Mouse (Mus musculus) embryonic stem cell, embryonic (primary cell): ENCODE results near the gene Eras.
"Not testable (repeated sequence)": the region's sequence is repeated elsewhere in the genome, so short reads cannot be mapped to it uniquely, and the experiment has no call there.

Experiments used
- CTCF ChIA-PET, 4 experiments: fragments of 300-600 bp in 2 of 4; fragments of 350-600 bp in 2 of 4; sonication (Branson Sonifier 250); formaldehyde crosslinking; loops; one replicate each; lab custom pipeline; 2022; ENCODE audit warnings: inconsistent platforms in 2 of 4; lab: Charles Lee
- POLR2A ChIA-PET, 4 experiments: fragments of 300-600 bp in 2 of 4; fragments of 350-600 bp in 2 of 4; sonication (Branson Sonifier 250); formaldehyde crosslinking; loops; one replicate each; lab custom pipeline; 2022; ENCODE audit warnings: antibody characterized with exemption in 4 of 4, inconsistent platforms in 1 of 4; lab: Charles Lee

Gene Eras

DNA sequence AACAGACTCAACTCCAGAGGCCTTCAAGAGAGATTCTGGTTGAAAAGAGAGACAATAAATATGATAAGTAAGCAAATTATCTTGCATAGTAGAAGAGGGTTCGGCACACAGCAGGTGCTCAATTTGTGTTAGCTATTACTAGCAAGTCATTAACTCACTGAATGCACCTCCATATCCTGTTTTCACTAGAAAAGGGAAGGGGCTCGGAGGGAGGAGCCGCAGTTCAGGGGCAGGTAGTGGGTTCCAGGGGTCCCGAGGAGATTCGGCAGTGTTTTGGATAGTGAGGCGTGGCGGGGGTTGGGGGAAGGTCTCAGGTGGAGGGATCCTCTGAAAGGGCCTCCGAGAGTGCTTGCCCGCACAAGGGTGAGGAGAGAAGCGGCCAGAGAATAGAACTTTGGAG, 1.3 kb downstream of the Eras start:
- POLR2A ChIA-PET: interaction anchor here (0.6 to 9.3 kb wide), 29 partner anchors 9 to 234 kb away, joined by 3 to 69 read pairs (median 4); partner anchors contain the start of genes Hdac6 (in 3 of the 4), Otud5 (in 1 of the 4) and Rbm3 (in 1 of the 4)
- CTCF ChIA-PET: interaction anchor here (0.6 to 1.4 kb wide), 6 partner anchors 9 to 95 kb away, joined by 3 to 16 read pairs (median 3); no protein-coding TSS in a partner anchor

DNA sequence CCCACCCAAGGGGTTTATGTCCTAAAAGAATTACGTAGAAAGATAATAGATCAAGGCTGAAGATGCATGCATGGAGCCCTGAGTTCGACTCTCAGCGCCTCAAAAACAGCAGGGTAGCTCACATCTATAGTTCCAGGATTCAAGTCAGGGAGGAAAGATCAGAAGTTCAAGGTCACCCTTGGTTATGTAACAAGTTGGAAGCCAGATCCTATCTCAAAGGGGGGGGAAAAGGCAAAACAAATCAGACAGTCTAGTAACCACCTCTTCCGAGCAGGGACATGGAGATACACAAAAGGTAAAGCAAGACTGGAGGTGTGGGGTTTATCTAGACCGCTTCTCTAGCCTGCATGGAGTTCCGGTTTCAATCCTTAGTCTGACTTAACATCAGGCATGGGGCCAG, 2.1 kb downstream of the Eras start:
- ChIA-PET POLR2A (interaction anchor here in 2 of 4 experiments (0.6 to 9.3 kb wide), 11 partner anchors 11 to 126 kb away, joined by 3 to 69 read pairs (median 6); partner anchors contain the start of genes Hdac6 (in 2 of the 2) and Otud5 (in 1 of the 2)), CTCF (interaction anchor here in 3 of 4 experiments (1.1 to 1.8 kb wide), 3 partner anchors 76 to 93 kb away, joined by 3 to 6 read pairs (median 3); no protein-coding TSS in a partner anchor)

DNA sequence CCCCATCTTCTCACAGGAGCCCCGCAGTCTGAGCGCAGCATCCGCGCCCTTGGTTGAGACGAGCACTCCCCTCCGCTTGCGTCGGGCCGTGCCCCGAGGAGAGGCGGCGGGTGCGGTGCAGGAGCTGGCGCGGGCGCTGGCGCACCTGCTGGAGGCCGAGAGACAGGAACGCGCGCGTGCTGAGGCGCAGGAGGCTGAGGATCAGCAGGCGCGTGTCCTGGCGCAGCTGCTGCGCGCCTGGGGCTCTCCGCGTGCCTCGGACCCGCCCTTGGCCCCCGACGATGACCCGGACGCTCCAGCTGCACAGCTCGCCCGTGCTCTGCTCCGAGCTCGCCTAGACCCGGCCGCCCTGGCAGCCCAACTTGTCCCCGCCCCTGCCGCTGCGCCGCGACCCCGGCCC, 6.4 kb downstream of the Eras start:
- CTCF ChIA-PET: interaction anchor here in 1 of 4 experiments (1.1 kb wide), 1 partner anchor 96 kb away, joined by 4 read pairs; the partner anchor contains the start of gene Glod5
- POLR2A ChIA-PET: interaction anchor here in 3 of 4 experiments (0.7 to 3.6 kb wide), 13 partner anchors 9 to 134 kb away, joined by 3 to 17 read pairs (median 4); partner anchors contain the start of gene Hdac6 (in 3 of the 3)

DNA sequence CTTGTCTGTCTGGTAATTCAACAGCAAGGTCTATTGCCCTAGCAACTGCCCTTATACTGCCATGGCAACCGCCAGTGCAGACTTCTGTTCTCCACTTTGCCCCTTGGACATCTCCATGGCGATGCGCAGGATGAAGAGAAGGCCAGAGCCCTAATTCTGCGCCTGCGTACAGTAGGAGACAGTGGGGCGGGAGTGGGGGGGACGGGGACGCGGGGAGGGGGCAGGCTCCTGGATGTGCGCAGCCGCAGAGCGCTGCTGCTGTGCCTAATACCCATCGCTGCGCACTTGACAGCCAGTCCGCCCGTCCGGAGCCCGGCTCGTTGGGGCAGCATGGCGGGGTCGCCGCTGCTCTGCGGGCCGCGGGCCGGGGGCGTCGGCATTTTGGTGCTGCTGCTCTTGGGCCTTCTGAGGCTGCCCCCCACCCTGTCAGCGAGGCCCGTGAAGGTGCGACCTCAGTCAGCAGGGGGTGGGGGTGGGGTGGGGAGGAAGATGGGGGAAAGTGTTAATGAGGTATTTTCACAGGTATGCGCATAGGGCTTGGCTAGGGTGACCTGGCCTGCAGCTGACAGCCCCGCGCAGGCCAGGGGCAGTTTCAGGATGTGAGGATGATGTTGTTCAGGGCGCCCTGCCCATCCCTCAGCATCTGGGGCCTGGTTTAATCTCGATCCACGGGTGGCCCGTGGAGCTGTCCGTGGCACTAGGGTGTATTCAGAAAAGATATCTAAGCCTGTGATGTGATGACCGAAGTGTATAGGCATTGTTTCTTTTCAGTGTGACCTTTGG, 8.6 kb downstream of the Eras start, which contains the start of gene Pcsk1n:
Gene Pcsk1n, plus strand, starts transcription at position 222 of the 783 bp plus-strand sequence.
- CTCF ChIA-PET: interaction anchor here in 1 of 4 experiments (1.0 kb wide), 1 partner anchor 97 kb away, joined by 3 read pairs; no protein-coding TSS in a partner anchor
- POLR2A ChIA-PET: interaction anchor here in 3 of 4 experiments (0.7 to 3.6 kb wide), 7 partner anchors 59 to 235 kb away, joined by 3 to 17 read pairs (median 3); no protein-coding TSS in a partner anchor

DNA sequence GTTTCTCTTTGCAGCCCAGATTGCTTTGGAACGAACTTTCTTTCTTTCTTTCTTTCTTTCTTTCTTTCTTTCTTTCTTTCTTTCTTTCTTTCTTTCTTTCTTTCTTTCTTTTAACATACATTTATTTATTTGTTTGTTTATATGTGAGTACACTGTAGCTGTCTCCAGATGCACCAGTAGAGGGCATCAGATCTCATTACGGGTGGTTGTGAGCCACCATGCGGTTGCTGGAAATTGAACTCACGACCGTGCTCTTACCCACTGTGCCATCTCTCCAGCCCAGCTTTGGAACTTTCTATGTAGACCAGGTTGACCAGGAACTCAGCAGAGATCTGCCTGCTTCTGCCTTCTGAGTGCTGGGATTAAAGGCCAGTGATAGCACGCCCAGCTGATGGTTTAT, 10.4 kb downstream of the Eras start:
- ChIA-PET CTCF (interaction anchor here (0.7 to 3.1 kb wide), 10 partner anchors 30 to 247 kb away, joined by 3 to 24 read pairs (median 6); partner anchors contain the start of genes Glod5 (in 1 of the 4) and Hdac6 (in 1 of the 4)), POLR2A (interaction anchor here in 2 of 4 experiments (1.3 to 1.8 kb wide), 4 partner anchors 10 to 99 kb away, joined by 4 to 5 read pairs (median 4); partner anchors contain the start of genes Eras (in 1 of the 2) and Hdac6 (in 1 of the 2))

GRCm38 (mm10) chrX:7915669-7916068, 12.7 kb downstream of the Eras start:
- CTCF ChIA-PET: interaction anchor here in 1 of 4 experiments (0.6 to 0.7 kb wide), 3 partner anchors 21 to 1503 kb away, joined by 6 to 10 read pairs (median 6); no protein-coding TSS in a partner anchor
- POLR2A ChIA-PET: interaction anchor here in 1 of 4 experiments (0.6 kb wide), 1 partner anchor 11 kb away, joined by 3 read pairs; no protein-coding TSS in a partner anchor

DNA sequence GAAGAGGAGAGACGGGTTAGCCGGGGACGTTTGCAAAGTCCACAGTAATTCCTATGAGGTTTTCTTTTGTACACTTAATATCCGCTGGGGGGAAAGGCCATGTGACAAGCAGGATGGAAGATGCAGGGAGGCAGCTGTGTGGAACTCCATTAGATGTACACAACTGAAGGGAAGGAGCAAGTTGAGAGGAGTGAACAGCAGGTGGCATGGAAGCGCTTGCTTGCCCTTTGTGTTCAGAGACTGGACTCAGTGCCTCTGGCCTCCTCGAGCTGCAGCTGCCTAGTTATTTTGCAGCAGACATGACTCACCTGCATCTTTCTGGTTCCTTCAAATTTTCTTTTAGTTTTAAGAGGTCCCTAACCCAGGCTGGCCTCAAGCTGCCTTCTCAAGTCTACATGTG, 17.9 kb downstream of the Eras start:
- ChIA-PET CTCF (interaction anchor here in 1 of 4 experiments (0.6 kb wide), 1 partner anchor 102 kb away, joined by 3 read pairs; no protein-coding TSS in a partner anchor), POLR2A (interaction anchor here in 3 of 4 experiments (0.5 to 1.7 kb wide), 6 partner anchors 37 to 171 kb away, joined by 3 to 6 read pairs (median 4); partner anchors contain the start of gene Hdac6 (in 1 of the 3))

DNA sequence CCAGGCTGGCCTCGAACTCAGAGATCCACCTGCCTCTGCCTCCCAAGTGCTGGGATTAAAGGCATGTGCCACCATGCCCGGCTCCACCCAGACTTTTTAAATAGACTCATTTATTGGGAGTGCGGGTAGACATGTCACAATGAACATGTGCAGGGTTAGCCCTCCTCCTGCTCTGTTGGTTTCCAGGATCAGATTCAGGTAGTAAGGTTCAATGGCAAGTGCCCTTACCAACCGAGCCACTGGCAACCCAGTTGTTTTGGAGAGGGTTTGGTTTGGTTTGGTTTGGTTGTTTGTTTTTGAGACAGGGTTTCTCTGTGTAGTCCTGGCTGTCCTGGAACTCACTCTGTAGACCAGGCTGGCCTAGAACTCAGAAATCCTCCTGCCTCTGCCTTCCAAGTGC, 19.2 kb downstream of the Eras start, which contains the start of gene Gm10490:
Gene Gm10490, plus strand, starts transcription at position 301 of the 400 bp plus-strand sequence.
- CTCF ChIA-PET: interaction anchor here in 1 of 4 experiments (1.1 kb wide), 1 partner anchor 107 kb away, joined by 3 read pairs; no protein-coding TSS in a partner anchor
- POLR2A ChIA-PET: not testable (repeated sequence)

DNA sequence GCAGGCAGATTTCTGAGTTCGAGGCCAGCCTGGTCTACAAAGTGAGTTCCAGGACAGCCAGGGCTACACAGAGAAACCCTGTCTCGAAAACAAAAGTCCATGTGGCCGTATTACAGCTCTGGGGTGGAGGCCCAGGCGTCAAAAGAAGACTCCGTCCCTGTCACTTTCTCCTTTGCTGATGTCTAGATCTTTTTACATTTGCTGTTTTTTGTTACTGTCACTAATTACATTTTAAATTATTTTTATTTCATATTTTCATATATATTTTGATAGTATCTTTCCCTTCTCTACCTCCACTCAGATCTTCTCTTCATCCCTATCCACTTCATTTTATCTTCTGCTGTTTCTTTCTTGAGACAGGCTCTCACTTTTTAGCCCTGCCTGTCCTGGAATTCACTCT, 20.7 kb downstream of the Eras start, which contains the start of gene Gm10491:
Gene Gm10491, minus strand, starts transcription at position 101 of the 400 bp plus-strand sequence.
- ChIA-PET POLR2A (no interaction called here), CTCF (no interaction called here)

GRCm38 (mm10) chrX:7904441-7904840, 24.0 kb downstream of the Eras start:
- ChIA-PET POLR2A (no interaction called here), CTCF (interaction anchor here in 1 of 4 experiments (0.8 kb wide), 1 partner anchor 111 kb away, joined by 3 read pairs; no protein-coding TSS in a partner anchor)

DNA sequence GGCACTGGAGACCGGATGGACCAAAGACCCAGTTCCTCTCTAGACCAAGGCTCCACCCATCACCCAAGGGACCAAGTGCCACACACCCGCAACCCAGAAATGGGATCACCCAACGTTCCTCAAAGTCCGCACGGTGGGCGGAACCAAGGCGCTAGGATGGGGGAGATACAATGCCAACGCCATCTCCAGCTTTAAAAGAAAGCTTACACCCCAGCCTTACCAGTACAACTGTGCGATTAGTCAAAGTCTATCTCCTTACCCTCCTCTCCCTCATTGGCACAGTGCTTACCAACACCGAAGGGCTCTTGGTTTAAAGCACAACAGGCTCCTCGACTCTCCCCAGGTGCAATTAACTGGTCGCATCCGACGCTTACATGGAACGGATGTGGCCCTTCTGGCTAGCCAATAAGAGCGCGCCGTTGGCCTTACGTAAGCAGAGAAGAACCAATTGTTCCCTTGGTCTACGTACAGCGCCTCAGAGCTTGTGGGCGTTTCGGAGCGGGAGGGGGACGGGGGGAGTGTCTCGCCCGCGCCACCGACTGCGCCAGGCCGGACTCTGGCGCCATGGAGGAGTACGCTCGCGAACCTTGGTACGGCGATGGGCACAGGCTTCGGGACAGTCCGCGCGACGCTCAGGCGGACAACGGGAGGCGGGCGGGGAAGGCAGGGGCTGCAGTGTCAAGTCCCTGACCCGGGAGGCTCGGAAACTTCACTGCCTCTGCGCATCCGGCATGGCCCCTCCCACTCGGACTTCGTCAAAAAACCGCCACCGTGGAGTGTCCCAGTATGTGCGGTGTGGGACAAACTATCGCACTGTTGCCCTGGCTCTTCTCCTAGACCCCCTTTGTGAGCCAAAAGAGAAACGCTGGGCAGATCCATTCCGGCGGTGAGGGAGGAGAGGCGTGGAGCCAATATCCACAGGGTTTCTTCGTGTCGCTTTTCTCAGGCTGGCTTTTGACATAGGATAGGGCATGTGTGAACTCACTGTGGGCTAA, 29.2 kb downstream of the Eras start, which contains the start of the genes Pqbp1 and Timm17b:
Gene Pqbp1, minus strand, starts transcription at position 390 of the 995 bp plus-strand sequence.
Gene Timm17b, plus strand, starts transcription at position 478 of the 995 bp plus-strand sequence.
- ChIA-PET CTCF (interaction anchor here in 3 of 4 experiments (0.5 to 1.6 kb wide), 6 partner anchors 11 to 205 kb away, joined by 3 to 4 read pairs (median 3); no protein-coding TSS in a partner anchor), POLR2A (interaction anchor here in 3 of 4 experiments (0.6 to 2.3 kb wide), 21 partner anchors 9 to 175 kb away, joined by 3 to 15 read pairs (median 3); partner anchors contain the start of genes Slc35a2 (in 2 of the 3), Hdac6 (in 1 of the 3), Otud5 (in 1 of the 3) and Suv39h1 (in 1 of the 3))

GRCm38 (mm10) chrX:7898211-7898610, 30.2 kb downstream of the Eras start:
- CTCF ChIA-PET: interaction anchor here in 3 of 4 experiments (0.5 to 1.6 kb wide), 4 partner anchors 10 to 206 kb away, joined by 3 to 4 read pairs (median 4); no protein-coding TSS in a partner anchor
- POLR2A ChIA-PET: interaction anchor here in 2 of 4 experiments (0.6 to 2.3 kb wide), 7 partner anchors 13 to 134 kb away, joined by 3 to 15 read pairs (median 3); partner anchors contain the start of genes Slc35a2 (in 2 of the 2) and Otud5 (in 1 of the 2)

GRCm38 (mm10) chrX:7883841-7884567, 44.4 kb downstream of the Eras start, which contains the start of gene Slc35a2:
Slc35a2 (plus strand) TSS chrX:7884028.
- ChIA-PET POLR2A (interaction anchor here in 2 of 4 experiments (0.6 to 3.5 kb wide), 21 partner anchors 9 to 508 kb away, joined by 3 to 15 read pairs (median 3); partner anchors contain the start of genes Pqbp1 (in 2 of the 2), Timm17b (in 2 of the 2), Eras (in 1 of the 2) and Rbm3 (in 1 of the 2)), CTCF (no interaction called here)

DNA sequence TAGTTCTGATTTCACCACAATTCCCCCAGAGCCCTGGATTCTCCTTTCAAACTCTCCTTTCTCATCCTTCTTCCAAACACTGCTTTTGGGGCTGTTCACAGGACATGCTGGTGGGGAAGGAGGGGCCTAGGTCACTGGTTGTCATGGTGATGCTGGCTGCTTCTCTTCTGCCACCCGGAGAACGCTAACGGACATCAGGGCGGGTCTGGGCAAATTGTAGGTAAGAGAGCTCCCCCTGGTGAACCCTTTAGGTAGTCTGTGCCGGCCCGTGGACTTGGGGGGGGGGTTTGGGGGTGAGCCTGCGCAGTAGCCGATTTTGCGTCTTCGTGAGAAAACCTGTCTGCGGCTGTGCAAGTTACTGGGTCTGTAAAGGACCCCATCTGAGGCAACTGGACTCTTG, 48.6 kb downstream of the Eras start:
- POLR2A ChIA-PET: interaction anchor here (0.6 to 1.0 kb wide), 8 partner anchors 10 to 977 kb away, joined by 3 to 5 read pairs (median 3); partner anchors contain the start of genes Pqbp1 (in 1 of the 4) and Timm17b (in 1 of the 4)
- CTCF ChIA-PET: interaction anchor here in 2 of 4 experiments (0.6 to 1.0 kb wide), 10 partner anchors 10 to 839 kb away, joined by 3 to 11 read pairs (median 4); partner anchors contain the start of genes Ccnb3 (in 1 of the 2) and Hdac6 (in 1 of the 2)

DNA sequence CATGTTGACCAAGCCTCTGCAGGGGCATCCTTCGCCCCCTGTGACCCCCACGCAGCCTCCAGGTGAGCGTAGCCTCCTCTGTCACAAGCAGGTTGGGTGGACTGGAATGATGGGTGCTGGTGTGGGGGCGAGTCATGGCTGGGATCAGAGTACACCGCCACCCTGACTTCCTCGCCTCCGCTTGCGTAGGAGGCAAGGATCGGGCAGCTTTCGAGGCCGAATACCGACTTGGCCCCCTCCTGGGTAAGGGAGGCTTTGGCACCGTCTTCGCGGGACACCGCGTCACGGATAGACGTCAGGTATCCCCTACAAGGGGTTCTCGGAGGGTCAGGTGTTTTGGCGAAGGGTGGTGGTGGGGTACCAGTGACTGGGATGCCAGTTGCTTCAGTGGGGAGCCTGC, 49.9 kb downstream of the Eras start:
- ChIA-PET CTCF (no interaction called here), POLR2A (interaction anchor here in 1 of 4 experiments (1.1 kb wide), 1 partner anchor 13 kb away, joined by 4 read pairs; no protein-coding TSS in a partner anchor)
